Mouse (Mus musculus) thymus, postnatal 10 days (tissue): ENCODE data around the gene Slc31a1.

Experiments
- DNase-seq, 2 experiments: peaks; one replicate each; pipeline ENCODE4 v3.0.0; 2021; ENCODE audit warnings: low spot score in 2 of 2

Slc31a1 gene

DNA sequence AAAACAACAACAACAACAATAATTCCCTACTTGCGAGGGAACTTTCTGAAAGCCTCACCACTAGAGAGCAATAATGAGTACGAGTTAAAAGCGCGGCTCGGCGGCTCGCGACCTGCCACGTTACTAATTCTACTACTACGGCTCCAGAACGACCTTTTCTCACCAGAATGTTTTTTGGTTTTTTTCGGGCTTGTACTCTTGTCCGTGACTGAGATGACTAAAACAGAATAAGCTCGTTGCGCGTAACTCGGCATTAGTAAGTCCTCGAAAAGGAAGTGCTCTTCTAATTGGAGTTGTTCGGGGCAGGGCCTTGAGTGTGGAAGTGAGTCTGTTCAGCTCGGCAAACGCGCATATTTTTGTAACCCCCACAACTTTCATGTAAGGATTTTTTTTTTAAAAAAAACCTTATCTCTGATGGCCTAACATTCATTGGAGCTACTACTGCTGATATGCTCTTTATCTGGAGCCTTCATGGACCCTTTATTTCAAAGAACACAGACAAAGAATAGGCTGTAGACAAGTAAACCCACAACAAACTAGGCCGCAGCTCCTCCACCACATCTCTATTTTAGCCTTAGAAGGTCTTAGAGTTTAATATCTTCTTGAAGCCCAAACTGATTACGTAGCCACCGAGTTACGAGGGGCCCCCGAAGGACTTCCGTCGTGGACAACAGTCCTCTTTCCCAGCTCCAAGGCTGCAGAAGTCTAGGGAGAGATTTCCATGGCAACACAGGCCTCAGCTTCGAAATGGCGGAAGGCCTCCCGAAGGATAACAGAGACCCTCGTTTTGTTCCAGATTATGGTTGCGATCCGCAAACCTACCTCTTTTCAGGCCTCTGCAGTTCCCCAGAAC, 47.4 kb downstream of the Slc31a1 start:
- peak; percentile 25 to 61 for DNase-seq

DNA sequence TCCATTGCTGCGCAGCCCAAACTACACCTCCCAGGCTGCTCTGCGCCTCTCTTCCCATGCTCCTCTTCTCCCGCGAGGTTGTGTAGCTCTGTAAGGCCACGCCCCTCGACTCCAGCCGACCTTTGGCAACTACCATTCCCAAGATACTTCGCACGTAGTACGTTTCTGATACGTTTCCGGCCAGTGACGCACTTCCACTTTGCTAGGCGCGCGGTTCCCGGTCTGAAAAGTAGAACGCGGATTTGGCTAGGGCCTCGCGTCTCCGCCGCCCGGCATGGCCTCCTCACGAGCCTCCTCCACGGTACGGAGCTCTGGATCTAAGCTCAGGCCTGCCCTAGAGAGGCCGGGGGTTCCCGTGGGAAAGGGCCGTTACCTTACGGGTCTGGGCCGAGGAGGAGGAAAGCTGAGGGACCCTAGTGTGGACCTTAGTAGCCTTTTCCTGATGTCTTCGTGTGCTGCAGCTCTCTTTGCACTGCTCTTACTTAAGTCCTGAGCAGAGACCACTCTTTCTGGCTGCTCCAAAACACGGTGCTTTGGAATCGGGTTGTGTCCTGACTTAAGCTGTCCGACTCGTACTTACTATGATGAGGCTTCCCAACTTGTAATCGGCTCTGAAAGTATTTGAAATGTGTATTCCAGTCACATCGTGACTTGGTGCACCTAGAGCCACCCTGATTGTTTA, 48.2 kb downstream of the Slc31a1 start, which contains the start of the genes Cdc26 and Prpf4:
Cdc26 (minus strand) TSS at position 42 of the 682 bp plus-strand sequence.
Prpf4 (plus strand) TSS at position 197 of the 682 bp plus-strand sequence.
- peak; percentile 94 to 98 for DNase-seq

DNA sequence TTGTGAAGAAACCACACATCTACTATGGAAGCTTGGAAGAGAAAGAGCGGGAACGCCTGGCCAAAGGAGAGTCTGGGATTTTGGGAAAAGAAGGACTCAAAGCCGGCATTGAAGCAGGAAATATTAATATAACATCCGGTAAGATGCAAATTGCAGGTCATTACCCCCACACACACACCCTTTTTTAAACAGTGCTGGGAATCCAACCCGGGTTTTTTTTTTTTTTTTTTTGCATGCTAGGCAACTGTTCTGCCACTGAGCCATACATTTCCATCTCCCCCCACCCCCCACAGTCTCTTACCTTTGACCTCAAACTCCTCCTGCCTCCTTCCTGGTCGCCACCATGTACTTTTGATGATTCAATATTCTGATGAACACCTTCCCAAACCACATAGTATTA, 49.1 kb downstream of the Slc31a1 start:
- DNase-seq = no peak

DNA sequence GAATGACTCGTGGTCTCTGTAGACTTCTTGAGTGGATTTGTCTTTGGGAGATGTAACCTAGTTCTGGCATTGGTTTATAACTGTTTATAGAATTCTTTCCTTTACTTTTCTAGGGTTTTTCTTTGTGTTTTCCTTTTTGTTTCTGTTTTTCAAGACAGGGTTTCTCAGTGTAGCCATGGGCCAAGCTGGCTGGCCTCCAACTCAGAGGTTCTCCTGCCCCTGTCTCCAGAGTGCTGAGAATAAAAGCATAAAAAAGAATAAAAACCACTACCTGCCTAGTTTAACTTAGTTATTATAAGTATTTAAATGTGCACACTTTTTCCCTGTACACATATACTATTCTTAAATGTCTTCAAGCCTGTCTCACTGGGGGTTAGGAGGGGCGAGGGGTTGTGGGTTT, 49.8 kb downstream of the Slc31a1 start:
- no peak for DNase-seq

DNA sequence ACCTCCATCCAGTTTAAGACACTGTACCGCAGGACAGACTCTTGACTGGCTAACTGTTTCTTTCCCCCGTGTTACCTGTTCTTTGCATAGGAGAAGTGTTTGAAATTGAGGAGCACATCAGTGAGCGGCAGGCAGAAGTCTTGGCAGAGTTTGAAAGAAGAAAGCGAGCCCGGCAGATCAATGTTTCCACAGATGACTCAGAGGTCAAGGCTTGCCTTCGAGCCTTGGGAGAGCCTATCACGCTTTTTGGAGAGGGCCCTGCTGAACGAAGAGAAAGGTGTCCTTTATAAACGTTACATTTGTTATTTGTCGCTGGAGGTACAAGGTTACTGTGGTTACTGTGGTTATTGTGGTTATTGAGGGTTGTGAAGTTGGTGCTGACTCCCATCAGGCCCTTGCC, 51.1 kb downstream of the Slc31a1 start:
- DNase-seq = no peak

DNA sequence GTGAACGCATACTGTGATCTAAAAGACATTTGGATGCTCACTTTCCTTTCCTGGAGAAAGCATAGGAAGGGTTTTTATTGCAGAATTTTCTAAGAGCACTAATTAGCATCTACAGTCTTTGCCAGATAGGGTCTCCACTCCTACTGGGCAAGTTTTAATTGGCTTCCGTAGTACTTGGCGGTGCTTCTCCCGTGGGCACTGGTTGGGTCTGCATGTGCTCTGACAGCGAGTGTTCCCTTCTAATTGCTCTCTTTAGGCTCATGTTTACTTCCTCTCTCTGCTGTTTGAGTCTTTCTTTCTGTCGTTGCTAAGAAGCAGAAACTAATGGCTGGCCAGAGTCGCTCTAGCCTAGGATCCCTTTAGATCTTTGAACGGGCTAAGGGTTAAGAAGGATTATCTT, 57.9 kb downstream of the Slc31a1 start:
- no peak for DNase-seq

DNA sequence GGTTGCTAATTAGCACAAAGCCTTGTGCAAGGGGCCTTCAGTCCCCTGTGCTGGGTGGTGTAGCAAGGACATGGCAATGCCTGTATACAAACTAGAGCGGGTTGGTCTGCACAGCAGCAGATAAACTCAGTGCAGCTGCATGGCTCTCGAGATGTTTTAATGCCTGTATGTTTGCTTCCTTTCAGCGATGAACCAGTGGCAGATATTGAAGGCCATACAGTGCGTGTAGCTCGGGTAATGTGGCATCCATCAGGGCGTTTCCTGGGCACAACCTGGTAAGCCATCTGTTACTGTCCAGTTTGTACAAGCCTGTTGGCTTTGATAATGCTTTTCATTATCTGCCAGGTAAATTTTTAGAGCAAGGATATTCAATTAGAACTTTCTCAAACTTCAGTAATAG, 58.6 kb downstream of the Slc31a1 start:
- no peak for DNase-seq

DNA sequence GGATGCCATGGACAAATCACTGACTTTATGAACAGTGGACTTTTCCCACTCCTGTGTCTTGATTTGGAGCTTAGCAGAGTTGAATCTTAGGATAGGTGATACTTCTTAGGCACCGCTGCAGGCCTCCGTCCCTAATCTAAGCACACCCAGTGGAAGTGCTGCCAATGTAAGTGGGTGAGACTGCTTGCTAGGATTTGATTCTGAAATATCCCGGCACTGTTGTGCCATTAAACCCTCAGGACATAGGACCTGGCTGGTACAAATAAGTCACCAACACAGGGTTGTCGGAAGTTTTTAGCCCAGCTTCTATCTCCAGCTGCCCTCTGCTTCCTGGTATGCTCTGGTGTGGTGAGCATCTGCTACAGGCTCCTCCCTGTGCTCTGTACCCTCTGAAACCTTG, 65.4 kb downstream of the Slc31a1 start:
- DNase-seq = no peak

DNA sequence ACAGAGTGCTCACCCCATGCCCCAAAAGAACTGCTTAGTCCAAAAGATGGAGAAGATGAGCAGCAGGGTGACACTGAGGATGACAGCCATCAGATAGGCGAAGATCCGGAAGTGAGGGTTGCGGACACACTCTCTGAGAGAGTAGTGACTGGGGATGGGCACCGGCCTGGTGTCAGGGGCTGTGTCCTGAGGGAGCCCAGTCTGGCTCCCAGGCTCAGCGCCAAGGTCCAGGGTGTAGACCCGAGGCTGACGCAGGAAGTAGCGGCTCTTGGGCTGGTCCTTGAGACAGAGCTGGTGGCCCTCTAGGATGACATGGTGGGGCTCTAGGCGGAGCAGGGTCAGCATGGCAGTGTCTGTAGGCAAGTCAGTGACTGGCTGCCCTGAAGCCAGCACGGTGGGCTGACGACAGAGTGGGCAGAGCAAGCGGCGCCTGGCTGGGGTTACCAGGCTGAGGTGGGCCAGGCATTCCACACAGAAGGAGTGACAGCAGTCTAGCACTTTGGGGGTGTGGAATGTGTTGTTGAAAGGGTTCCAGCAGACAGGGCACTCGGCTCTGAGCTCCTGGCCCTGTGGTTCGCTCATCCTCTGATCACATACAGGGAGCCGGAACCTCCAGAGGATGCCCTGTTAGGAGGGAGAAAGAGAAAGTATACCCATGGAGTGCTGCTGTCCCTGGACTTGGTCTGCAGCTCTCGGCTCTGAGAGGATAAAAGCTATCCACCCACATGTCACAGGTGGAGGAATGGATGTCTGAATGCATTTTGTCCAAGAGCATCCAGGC, 67.6 kb downstream of the Slc31a1 start:
- no peak for DNase-seq

DNA sequence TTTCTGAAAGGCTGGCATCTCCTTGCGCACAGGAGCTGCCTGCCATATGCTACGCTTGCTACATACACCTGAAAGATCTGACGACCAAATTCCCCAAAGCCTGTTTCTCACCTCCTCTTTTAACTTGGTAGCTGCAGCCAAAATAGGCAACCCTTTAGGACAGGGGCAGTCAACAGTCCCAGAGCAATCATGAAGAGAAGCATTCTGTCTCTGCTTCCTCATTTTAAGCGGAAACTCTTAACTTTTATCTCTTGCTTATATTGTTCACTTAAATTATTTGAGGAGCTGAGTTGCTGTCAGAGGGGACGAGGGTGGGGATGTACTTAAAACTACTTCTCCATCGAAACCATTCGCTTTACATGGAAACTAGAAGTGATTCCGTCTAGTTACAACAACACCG, 69.1 kb downstream of the Slc31a1 start:
- DNase-seq = no peak

DNA sequence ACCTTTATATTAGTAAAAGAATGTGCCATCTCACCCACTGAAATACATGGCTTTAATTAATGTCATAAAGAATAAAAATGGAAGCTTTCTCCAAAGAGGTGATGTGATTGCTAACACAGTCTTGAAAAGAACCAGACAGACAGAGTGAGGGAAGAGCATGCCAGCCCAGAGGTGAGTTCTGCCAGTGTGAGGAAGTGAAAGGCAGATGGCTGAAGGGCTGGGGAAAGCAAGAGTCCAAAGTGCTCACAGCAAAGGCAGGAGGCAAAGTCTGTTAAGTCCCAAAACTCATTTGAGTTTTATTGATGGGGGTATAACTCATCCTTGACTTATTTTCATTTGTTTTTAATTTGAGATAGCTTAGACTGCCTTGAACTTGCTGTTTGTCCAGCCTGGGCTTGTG, 70.2 kb downstream of the Slc31a1 start:
- no peak for DNase-seq

DNA sequence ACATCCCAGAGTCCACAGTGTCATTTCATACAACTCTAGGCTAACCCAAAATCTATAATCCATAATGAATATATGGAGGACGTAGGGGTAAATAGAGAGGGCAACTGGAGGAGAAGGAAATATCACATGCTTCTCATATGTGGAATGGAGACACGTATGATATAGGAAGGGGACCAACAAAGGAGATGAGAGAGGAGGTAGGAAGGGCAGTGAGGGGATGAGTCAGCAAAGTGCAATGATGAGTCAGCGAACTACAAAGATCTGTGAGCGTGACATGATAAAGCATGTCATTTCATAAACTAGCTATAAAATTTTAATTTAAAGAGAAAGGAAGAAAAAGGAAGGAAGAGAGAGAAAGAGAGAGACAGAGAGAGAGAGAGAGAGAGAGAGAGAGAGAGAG, 71.0 kb downstream of the Slc31a1 start:
- no peak for DNase-seq

DNA sequence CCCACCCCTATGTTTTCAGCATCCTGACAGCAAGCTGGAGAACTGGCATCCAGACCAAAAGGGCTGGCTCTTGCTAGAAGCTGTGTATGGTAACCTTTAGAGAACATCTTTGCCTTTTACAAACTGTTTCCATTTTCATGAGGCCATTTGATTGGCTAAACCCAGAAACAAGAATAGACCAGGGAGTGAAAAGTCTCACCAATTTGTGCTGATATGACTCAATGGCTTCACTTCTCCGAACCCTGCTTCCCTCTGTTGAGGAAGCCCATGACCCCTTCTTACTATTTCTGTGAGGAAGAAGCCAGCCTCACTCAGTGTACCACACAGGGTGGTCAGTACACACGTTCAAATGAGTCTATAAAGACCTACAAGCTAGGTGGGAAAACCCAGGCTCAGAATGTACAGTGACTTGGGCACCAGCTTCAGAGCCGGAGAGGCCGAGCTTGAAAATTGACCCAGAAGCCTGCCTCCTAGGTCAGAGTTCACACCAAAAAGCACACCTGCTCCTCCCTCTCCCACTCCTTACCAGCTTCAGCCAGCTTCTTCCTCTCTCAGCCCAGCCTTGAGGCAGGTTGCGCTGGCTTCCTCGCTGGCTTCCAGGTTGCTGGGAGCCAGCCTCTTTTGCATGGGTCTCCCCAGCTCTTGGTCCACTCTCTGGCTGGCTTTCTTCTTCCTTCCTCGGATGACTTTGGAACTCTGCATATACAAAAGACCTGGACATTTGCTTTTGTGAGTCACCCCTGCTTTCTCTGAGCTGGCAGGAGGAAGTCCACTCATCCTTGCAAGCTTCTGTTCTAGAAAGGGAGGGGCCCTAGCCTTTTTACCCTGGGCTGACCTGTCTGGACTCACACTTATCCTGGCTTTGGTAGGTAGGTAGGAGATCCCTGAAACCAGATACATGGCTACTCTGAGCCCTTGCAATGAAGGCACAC, 73.7 kb downstream of the Slc31a1 start:
- no peak for DNase-seq

DNA sequence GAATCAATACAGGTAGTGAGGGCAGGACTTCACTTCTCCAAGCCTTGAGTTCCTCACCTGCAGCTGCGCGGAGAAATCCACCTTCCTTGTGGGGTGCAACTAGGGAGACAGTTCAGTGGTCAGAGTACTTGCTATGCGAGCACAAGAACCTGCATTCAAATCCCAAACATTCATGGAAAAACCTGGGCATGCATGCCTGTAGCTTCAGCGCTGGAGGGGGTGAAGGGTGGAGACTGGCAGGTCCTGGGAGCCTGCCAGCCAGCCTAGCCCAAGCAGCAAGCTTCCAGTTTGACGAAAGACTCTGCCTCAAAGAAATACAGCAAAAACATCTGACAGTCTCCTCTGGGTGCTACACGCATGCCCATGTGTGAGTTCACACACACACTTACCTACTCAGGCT, 74.6 kb downstream of the Slc31a1 start, which contains the start of gene Rnf183:
Rnf183 (minus strand) TSS at position 172 of the 400 bp plus-strand sequence.
- no peak for DNase-seq

DNA sequence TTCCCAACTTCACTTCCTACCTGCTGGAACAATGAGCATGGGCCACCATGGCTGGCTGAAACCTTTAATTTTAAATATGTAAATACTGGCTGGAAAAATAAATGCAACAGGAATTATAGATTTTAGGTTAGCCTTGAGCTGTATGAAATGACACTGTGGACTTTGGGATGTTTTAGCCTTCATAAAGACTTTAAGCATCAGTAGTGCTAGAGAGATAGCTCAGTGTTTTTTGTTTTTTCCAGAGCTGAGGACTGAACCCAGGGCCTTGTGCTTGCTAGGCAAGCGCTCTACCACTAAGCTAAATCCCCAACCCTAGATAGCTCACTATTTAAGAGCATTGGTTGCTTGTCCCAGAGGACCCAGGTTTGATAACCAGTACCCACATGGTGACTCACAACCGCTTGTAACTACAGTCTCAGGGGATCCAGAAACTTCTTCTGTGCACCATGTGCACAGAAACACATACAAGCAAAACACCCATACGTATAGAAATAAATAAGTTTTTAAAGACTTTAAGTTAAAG, 76.8 kb downstream of the Slc31a1 start:
- DNase-seq = no peak

DNA sequence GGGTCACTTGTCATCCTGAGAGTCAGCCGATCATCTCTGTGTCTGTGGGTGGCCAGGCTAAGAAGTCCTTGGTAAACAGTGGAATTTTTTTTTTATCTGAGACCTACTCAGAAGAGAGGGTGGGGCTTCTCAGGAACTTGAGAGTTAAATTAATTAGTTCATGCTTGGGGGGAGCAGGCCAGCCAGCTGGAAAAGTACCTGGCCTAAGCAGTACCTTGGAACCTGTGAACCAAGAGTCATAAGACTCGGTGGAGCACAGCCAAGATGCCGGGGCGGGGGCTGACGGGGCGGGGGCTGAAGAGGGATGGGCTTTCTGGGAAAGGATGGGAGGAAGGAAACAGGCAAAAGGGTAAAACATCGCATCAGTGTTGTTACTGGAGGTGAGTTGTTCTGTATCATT, 77.3 kb downstream of the Slc31a1 start:
- no peak for DNase-seq

DNA sequence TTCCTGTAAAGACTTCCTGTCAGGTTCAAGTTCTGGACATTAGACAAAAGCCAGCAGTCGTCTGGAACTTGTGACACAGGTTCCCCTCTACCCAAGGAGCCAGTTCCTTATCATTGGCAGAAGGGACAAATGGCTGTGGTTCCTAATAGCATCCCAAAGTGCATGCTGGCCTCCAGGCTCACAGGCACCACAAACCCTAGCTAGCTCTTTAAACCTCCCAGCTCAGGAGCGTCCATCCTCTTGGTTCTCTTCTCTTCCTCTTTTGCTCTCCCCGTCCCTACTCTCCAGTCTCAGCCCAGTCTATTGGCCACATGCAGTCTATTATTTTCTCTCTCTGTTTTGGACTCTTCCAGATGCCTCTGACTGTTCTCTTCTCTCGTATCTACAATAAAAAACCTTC, 79.3 kb downstream of the Slc31a1 start:
- DNase-seq = no peak

DNA sequence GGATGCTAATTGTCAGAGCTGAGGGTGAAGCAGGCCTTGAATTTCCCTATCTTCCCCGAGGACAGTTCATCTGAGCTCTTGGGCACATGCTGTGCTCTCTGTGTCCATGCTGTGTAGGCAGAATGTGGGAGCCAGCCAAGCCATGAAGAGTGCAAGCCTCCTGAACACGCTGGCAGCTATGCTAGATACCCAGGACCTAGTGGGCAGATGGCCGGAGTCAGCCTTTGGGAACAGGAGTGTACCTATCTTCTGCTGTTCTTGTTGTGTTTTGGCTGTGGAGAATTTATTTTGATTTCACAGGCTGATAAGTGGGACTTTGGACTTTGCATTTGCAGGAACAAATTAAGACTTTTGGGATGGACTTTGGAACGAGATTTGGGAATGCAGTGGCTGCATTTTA, 80.0 kb downstream of the Slc31a1 start:
- DNase-seq = no peak

DNA sequence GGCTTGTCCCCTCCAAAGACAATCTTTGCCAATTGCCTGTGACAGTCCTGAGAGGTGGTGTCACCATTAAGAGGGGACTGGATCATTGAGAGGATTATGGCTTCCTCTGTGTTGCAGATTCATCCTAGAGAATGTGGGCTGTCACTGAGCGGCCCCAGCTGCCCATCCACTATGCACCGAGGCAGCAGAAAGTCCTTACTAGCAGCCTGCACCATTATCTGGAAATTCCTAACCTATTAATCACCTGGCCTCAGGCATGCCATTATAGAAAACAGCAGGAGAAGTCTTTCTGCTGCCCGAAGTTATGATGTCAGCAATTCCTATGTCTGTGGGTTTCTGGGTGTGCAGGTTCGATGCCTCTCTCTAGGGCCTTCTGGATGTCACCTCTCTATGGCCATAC, 80.5 kb downstream of the Slc31a1 start:
- no peak for DNase-seq
